In the genomic region with DNA sequence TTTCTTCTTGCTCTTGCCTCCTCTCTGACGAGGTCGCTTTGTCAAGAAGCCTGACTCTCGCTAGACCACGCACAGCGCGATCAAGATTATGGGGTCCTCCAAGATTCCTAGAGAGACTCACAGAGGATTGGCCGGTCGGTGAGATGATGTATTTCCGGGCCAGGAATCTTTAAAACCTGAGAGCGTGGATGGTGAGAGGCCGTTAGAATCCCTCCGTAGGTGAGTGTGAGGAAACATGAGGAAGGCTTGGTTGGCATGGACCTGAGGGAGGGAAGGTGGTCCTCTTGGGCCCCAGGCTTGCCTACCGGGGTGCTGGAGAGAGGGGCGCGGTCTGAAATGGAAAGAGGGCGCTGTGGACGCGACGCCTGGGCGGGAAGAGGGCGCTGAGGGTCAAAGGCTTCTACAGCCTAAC, we compare ENCODE assay signal across 7 mouse cellular contexts. TPM values are rescaled to one million over a fixed set of nuclear protein-coding genes. Genes with fewer than 3 reads are reported as not detected.
DNase-seq lines count a peak whose midpoint lies in the region; ATAC-seq and TF ChIP-seq lines count a peak whose summit lies in the region.

No protein-coding gene starts in this region.

- H3K4me1 ChIP-seq in liver, postnatal 0 days (ENCODE audit: insufficient read depth) = no peaks in the 10 kb centered on the region; the same call in 1 of the 2 replicates

- peak; percentile 77 for ATAC-seq in common myeloid progenitor, adult 5-6 weeks (replicated peaks; ENCODE audit: low read depth, poor library complexity, severe bottlenecking)
- ATAC-seq in liver, postnatal 0 days = peak; percentile 65

- no peak for DNase-seq in left cerebral cortex, adult 2 months (ENCODE audit: extremely low spot score in 1 of 2, low spot score in 2 of 2)
- DNase-seq in left cerebral cortex, postnatal 14 days (ENCODE audit: low spot score in 2 of 2) = no peak
- DNase-seq in forelimb bud, embryonic 11.5 days (ENCODE audit: low read depth, low spot score) = peak; percentile 64
- no peak for DNase-seq in liver, postnatal 0 days
- DNase-seq in urinary bladder, postnatal 4 days (ENCODE audit: low spot score in 2 of 2) = no peak
- no peak for DNase-seq in left cerebral cortex, adult 8-10 months (ENCODE audit: low spot score in 2 of 2)

- no peak for TF ChIP-seq CTCF in left cerebral cortex, adult 2 months (IDR thresholded peaks at IDR 0.05)
- no peak for TF ChIP-seq CTCF in liver, postnatal 0 days (IDR thresholded peaks at IDR 0.05; ENCODE audit: low read depth)

- peak overlapping the region; percentile 37 for H3K4me3 ChIP-seq in left cerebral cortex, adult 2 months
- peak overlapping the region; percentile 37 for H3K4me3 ChIP-seq in liver, postnatal 0 days (ENCODE audit: low read depth, low read length)

- H3K4me2 ChIP-seq in liver, postnatal 0 days (ENCODE audit: low read depth, low read length) = peak overlapping the region; percentile 50

- H3K27me3 ChIP-seq in liver, postnatal 0 days (ENCODE audit: insufficient read depth, low read length) = no peaks in the 10 kb centered on the region

- H3K9me3 ChIP-seq in liver, postnatal 0 days (ENCODE audit: low read length) = no peaks in the 10 kb centered on the region

- peak overlapping the region; percentile 44; the same call in 1 of the 2 replicates for H3K9ac ChIP-seq in liver, postnatal 0 days (replicated peaks)

- 58% methylated on average over 21 of the region's 21 CpGs for WGBS in liver, postnatal 0 days (ENCODE audit: insufficient replicate concordance)

- no peaks in the 10 kb centered on the region for H3K36me3 ChIP-seq in liver, postnatal 0 days (replicated peaks; ENCODE audit: insufficient read depth, low read length)

- H3K27ac ChIP-seq in left cerebral cortex, adult 2 months = no peak overlapping the region
- H3K27ac ChIP-seq in liver, postnatal 0 days (ENCODE audit: low read depth) = no peak overlapping the region

- TF ChIP-seq EP300 in liver, postnatal 0 days (IDR thresholded peaks at IDR 0.05; ENCODE audit: low read depth) = no peak

- intact Hi-C loops in left cerebral cortex, adult 2 months (cut with DNase I) = no loop called here
- intact Hi-C loops in left cerebral cortex, postnatal 14 days (cut with DNase I) = no loop called here

RNA-seq across cellular contexts. Expression of a gene that starts 12.8 kb away (rescaled TPM):
- total RNA-seq in left cerebral cortex, adult 2 months (2021) = 1 to 10 TPM; 6.4 to 6.6 TPM
- 1 to 10 TPM; 3.7 to 4.3 TPM for total RNA-seq in left cerebral cortex, postnatal 14 days (2021)
- not detected in 2 replicates for total RNA-seq in common myeloid progenitor, adult 5-6 weeks (2017)
- 0.31 and 0.32 TPM in 2 replicates for polyA plus RNA-seq in liver, postnatal 0 days (2015; fragmentation: Nextera tagmentation; extraction: Ambion mirVana)
- 1 to 10 TPM; 5.1 to 6.9 (median 6.5) TPM for total RNA-seq in left cerebral cortex, adult 8-10 months (2022)

RNA-seq across cellular contexts. Expression of a gene that starts 21.8 kb away (rescaled TPM):
- total RNA-seq in left cerebral cortex, adult 2 months (2021) = not detected
- not detected for total RNA-seq in left cerebral cortex, postnatal 14 days (2021)
- total RNA-seq in common myeloid progenitor, adult 5-6 weeks (2017) = not detected in 2 replicates
- 130 and 144 TPM in 2 replicates for polyA plus RNA-seq in liver, postnatal 0 days (2015; fragmentation: Nextera tagmentation; extraction: Ambion mirVana)
- total RNA-seq in left cerebral cortex, adult 8-10 months (2022) = not detected

RNA-seq across cellular contexts. Expression of a gene that starts 39.8 kb away (rescaled TPM):
- total RNA-seq in left cerebral cortex, adult 2 months (2021) = 1 to 10 TPM; 6.9 to 7.9 TPM
- 1 to 10 TPM; 5.2 to 7.8 TPM for total RNA-seq in left cerebral cortex, postnatal 14 days (2021)
- total RNA-seq in common myeloid progenitor, adult 5-6 weeks (2017) = not detected in 2 replicates
- 1.0 and 1.1 TPM in 2 replicates for polyA plus RNA-seq in liver, postnatal 0 days (2015; fragmentation: Nextera tagmentation; extraction: Ambion mirVana)
- 10 to 100 TPM in 1 of 4 experiments, 1 to 10 TPM in 3; 4.5 to 11.2 (median 5.5) TPM for total RNA-seq in left cerebral cortex, adult 8-10 months (2022)

RNA-seq across cellular contexts. Expression of a gene that starts 59.0 kb away (rescaled TPM):
- total RNA-seq in left cerebral cortex, adult 2 months (2021) = 10 to 100 TPM; 39.4 to 40.0 TPM
- total RNA-seq in left cerebral cortex, postnatal 14 days (2021) = 10 to 100 TPM; 38.6 to 38.8 TPM
- 4.1 and 5.7 TPM in 2 replicates for total RNA-seq in common myeloid progenitor, adult 5-6 weeks (2017)
- 3.1 and 3.6 TPM in 2 replicates for polyA plus RNA-seq in liver, postnatal 0 days (2015; fragmentation: Nextera tagmentation; extraction: Ambion mirVana)
- 10 to 100 TPM; 40.1 to 46.1 (median 41.8) TPM for total RNA-seq in left cerebral cortex, adult 8-10 months (2022)
